Mouse (Mus musculus): ENCODE data around the gene Tm6sf1.

GRCm38 (mm10) chr7:81862587-81863583 lies 4.1 kb downstream of the Tm6sf1 start:
- no peak for TF ChIP-seq MAX (IDR thresholded peaks at IDR 0.05; ENCODE audit: low read length)
- TF ChIP-seq ZKSCAN1 (IDR thresholded peaks at IDR 0.05; ENCODE audit: low read depth, low read length): no peak
- no peak for TF ChIP-seq CTCF (IDR thresholded peaks at IDR 0.05 in 2 of 3, conservative IDR thresholded peaks at IDR 0.05 in 1 of 3; ENCODE audit: control insufficient read depth in 1 of 3, insufficient read depth in 1 of 3, low read depth in 2 of 3, low read length in 3 of 3, poor library complexity in 1 of 3, severe bottlenecking in 1 of 3)
- TF ChIP-seq TAL1 (IDR thresholded peaks at IDR 0.05; ENCODE audit: low read length): no peak
- no peak for TF ChIP-seq TBP (IDR thresholded peaks at IDR 0.05; ENCODE audit: low read depth, low read length)
- TF ChIP-seq USF1 (IDR thresholded peaks at IDR 0.05; ENCODE audit: low read depth, low read length): no peak
- peak; percentile 55 for TF ChIP-seq ELF1 (IDR thresholded peaks at IDR 0.05; ENCODE audit: low read depth, low read length)
- no peak; a peak in 1 of 4 replicates for TF ChIP-seq POLR2A (IDR thresholded peaks at IDR 0.05; ENCODE audit: control insufficient read depth in 1 of 2, insufficient read depth in 1 of 2, low read depth in 1 of 2, low read length in 2 of 2, poor library complexity in 1 of 2)
- no peak for TF ChIP-seq MAFK (IDR thresholded peaks at IDR 0.05; ENCODE audit: borderline replicate concordance, low read depth, low read length)
- no peak for TF ChIP-seq MAZ (IDR thresholded peaks at IDR 0.05; ENCODE audit: low read depth, low read length)
- TF ChIP-seq EP300 (IDR thresholded peaks at IDR 0.05; ENCODE audit: low read depth in 1 of 2, low read length in 2 of 2): no peak
- no peak for TF ChIP-seq ZC3H11A (IDR thresholded peaks at IDR 0.05; ENCODE audit: low read depth, low read length)
